Mouse (Mus musculus) myocyte (in vitro differentiated cells): ENCODE measurements around the gene Tox4. TPM values are rescaled to one million over a fixed set of nuclear protein-coding genes. Genes with fewer than 3 reads are reported as not detected.

Experiments
- H3K27me3 ChIP-seq: one replicate; pipeline ENCODE4 v1.6.1; 2011; ENCODE audit not compliant: control insufficient read depth, insufficient read depth, insufficient read length
- H3K36me3 ChIP-seq: one replicate; pipeline ENCODE4 v1.6.1; 2011; ENCODE audit not compliant: control insufficient read depth, insufficient read depth
- H3K4me2 ChIP-seq: one replicate; pipeline ENCODE4 v1.6.1; 2011; ENCODE audit warnings: low read depth, control low read depth
- H3K4me3 ChIP-seq: one replicate; pipeline ENCODE4 v1.5.1; 2011; ENCODE audit warnings: mild to moderate bottlenecking, control low read depth, moderate library complexity
- H3K79me2 ChIP-seq: one replicate; pipeline ENCODE4 v1.6.1; 2011; ENCODE audit not compliant: control insufficient read depth, insufficient read depth
- H3ac ChIP-seq: one replicate; pipeline ENCODE4 v1.6.1; 2011; ENCODE audit not compliant: control insufficient read depth, insufficient read length
- CEBPB ChIP-seq: IDR thresholded peaks from 2 replicates; pipeline ENCODE4 v1.6.1; 2011; ENCODE audit warnings: mild to moderate bottlenecking, moderate library complexity; ENCODE audit not compliant: poor library complexity, insufficient read depth, severe bottlenecking
- E2F4 ChIP-seq: IDR thresholded peaks from one replicate; pipeline ENCODE4 v1.6.1; 2011; ENCODE audit warnings: mild to moderate bottlenecking, control low read depth, moderate library complexity; ENCODE audit not compliant: insufficient read depth
- MAX ChIP-seq: IDR thresholded peaks from one replicate; pipeline ENCODE4 v1.6.1; 2011; ENCODE audit warnings: low read depth, mild to moderate bottlenecking, control low read depth
- MYOD1 ChIP-seq, 3 experiments: IDR thresholded peaks; one replicate each; pipeline ENCODE4 v1.6.1; 2011; ENCODE audit warnings: control low read depth in 2 of 3, low read depth in 2 of 3, mild to moderate bottlenecking in 2 of 3, moderate library complexity in 1 of 3; ENCODE audit not compliant: insufficient read length in 2 of 3, control insufficient read depth in 1 of 3
- MYOG ChIP-seq, 3 experiments: IDR thresholded peaks; one replicate each; pipeline ENCODE4 v1.6.1; 2011; ENCODE audit warnings: control low read depth in 2 of 3, low read depth in 2 of 3, mild to moderate bottlenecking in 2 of 3; ENCODE audit not compliant: insufficient read length in 2 of 3, control insufficient read depth in 1 of 3, insufficient read depth in 1 of 3
- POLR2A ChIP-seq: IDR thresholded peaks from one replicate; pipeline ENCODE4 v1.6.1; 2011; ENCODE audit warnings: low read depth, mild to moderate bottlenecking, control low read depth, moderate library complexity; ENCODE audit not compliant: insufficient read length
- POLR2AphosphoS2 ChIP-seq: IDR thresholded peaks from one replicate; pipeline ENCODE4 v1.6.1; 2011; ENCODE audit warnings: low read depth, control low read depth; ENCODE audit not compliant: insufficient read length
- REST ChIP-seq: IDR thresholded peaks from one replicate; pipeline ENCODE4 v1.6.1; 2011; ENCODE audit warnings: mild to moderate bottlenecking, control low read depth, moderate library complexity; ENCODE audit not compliant: insufficient read depth, insufficient read length
- SRF ChIP-seq: IDR thresholded peaks from one replicate; pipeline ENCODE4 v1.6.1; 2011; ENCODE audit warnings: low read depth; ENCODE audit not compliant: control insufficient read depth, insufficient read length
- TCF12 ChIP-seq: IDR thresholded peaks from one replicate; pipeline ENCODE4 v1.6.1; 2011; ENCODE audit warnings: mild to moderate bottlenecking, control low read depth; ENCODE audit not compliant: poor library complexity, insufficient read depth, severe bottlenecking
- TCF3 ChIP-seq: IDR thresholded peaks from one replicate; pipeline ENCODE4 v1.6.1; 2011; ENCODE audit warnings: low read depth, control low read depth; ENCODE audit not compliant: insufficient read length
- USF1 ChIP-seq: IDR thresholded peaks from one replicate; pipeline ENCODE4 v1.6.1; 2011; ENCODE audit warnings: low read depth, mild to moderate bottlenecking, control low read depth, moderate library complexity
- polyA plus RNA-seq: library from polyadenylated mRNA; unstranded; fragments of >200 nt; fragmentation: generic; extraction: Trizol; gene quantifications from one replicate; pipeline ENCODE4 v1.2.1, GENCODE M21; 2012; ENCODE audit warnings: missing spikeins

Gene Tox4
- polyA plus RNA-seq, 1 experiment, result 26.8 TPM

DNA sequence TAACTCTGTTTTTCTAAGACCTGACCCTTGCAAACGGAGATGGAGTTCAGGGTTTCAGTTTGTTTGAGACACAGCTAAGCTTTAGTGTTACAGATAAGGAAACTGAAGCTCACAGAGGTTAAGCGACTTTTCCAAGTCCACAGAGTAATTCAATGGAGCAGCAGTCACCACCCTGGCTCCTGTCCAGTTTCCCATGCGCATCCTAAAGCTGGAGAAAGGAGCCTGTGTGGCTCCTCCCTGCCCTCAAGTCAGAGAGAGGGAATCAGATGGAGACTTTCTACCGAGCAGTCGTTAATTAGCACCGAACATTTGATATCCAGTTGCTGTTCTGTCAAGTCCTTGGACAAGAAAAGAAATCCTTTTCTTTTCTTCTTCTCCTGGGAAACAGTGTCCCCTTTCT lies 40.4 kb downstream of the Tox4 start:
- Histone ChIP-seq H3K4me3 (no peak overlapping the region), H3ac (no peak overlapping the region), H3K36me3 (no peaks in the 10 kb centered on the region), H3K79me2 (no peaks in the 10 kb centered on the region), H3K27me3 (peaks cover 19% of the 10 kb centered on the region), H3K4me2 (peak overlapping the region; percentile 12)
- TF ChIP-seq TCF3 (no peak), SRF (no peak)

DNA sequence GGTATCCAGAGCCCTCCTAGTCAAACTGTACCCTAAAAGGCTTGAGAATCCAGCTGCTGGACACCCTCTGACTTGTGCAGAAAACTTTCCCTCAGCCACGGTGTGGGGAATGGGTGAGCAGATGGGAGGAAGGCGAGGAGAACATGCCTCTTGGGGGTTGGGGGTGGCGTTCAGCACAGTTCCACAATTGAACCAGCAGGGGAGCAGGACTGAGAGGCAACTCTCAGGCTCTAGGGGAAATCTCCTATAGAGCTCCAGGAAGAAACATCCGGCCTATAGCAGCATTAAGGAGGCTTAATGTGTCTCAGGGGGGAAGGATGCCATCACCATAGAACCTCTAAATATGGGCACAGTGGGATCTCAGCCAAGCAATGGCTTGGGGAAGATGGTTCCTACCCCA lies 46.9 kb downstream of the Tox4 start:
- Histone ChIP-seq H3K79me2 (no peaks in the 10 kb centered on the region), H3K4me2 (no peak overlapping the region), H3ac (no peak overlapping the region), H3K36me3 (no peaks in the 10 kb centered on the region), H3K4me3 (no peak overlapping the region), H3K27me3 (peaks cover 44% of the 10 kb centered on the region)
- TF ChIP-seq POLR2A, result no peak
- TF ChIP-seq REST, result no peak
- no peak for TF ChIP-seq USF1

DNA sequence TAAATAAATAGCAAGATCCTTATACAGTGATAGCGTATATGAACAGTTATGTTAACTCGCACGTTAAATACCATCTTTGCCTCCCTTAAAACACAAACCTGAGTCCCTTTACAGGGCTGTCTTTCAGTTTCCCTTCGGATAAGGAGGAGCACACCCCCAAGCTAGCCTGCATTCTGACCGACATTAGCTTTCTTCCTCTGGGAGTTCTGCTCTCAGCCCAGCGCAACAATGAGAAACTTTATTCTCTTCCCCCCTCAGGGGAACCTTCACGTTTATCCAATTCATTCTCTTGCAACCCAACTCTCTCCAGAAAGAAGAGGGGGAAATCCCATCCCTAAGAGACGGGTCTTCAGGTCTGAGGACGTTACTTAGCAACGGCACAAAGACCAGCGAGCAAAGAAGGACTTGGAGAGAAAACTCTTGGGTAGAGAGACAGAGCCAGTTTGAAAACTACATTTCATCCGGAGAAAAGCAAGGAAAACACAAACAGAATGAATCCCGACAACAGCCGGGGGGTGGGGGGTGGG lies 48.5 kb downstream of the Tox4 start:
- Histone ChIP-seq H3ac (no peak overlapping the region), H3K79me2 (no peaks in the 10 kb centered on the region), H3K36me3 (no peaks in the 10 kb centered on the region), H3K4me2 (no peak overlapping the region), H3K27me3 (peaks cover 47% of the 10 kb centered on the region), H3K4me3 (no peak overlapping the region)
- no peak for TF ChIP-seq TCF12
- no peak for TF ChIP-seq MYOD1 (IDR thresholded peaks at IDR 0.05; ENCODE audit: control insufficient read depth in 1 of 3, insufficient read length in 2 of 3, low read depth in 2 of 3)
- TF ChIP-seq REST, result no peak
- no peak for TF ChIP-seq POLR2A
- no peak for TF ChIP-seq E2F4
- TF ChIP-seq USF1, result no peak

DNA sequence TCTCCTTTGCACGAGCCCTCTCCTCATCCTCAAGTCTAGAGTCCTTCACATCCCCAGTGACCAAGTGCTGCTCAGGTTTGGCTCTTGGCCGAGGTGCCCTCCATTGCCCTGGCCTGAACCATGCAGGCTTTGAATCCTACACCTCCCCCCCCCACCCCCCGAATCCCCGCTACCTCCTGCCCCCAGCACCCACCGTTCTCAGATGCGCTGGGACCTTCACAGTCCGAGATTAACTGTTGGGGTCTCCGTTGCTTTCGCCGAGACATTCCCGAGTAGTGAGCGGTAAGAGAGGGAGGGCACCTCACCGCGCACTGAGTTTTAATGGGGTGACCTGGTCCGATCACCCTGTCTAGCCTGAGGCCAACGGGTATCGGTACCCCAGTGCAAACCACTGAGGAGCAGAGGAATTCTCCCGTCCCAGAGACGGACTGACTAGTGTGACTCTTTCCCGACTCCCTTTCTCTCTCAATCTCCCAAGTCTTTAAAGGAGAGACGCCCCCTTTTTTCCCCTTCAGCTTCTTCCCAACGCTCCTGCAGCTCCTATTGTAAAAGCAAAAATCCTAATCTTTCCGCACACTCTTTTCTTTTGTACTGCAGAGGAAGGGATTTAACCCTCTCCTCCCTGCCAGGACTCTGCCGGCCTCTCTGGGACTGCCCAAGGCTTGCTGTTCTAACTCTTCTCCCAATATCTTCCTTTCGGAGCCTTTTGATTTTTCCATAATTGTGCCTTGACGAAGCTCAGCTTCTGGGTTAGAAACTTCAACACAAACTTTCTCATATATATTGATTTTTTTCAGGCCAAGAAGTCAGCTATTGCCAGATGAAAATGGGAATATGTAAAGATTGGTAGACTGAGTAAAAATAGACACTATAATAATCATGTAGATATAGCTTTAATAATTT lies 49.2 kb downstream of the Tox4 start, which contains the start of gene Sall2:
Gene Sall2 (minus strand): TSS at position 853 of the 903 bp plus-strand sequence.
- Histone ChIP-seq H3K36me3 (no peaks in the 10 kb centered on the region), H3K27me3 (peaks cover 44% of the 10 kb centered on the region), H3K4me3 (no peak within 1 kb of the TSS), H3K4me2 (no peak within 1 kb of the TSS), H3K79me2 (no peaks in the 10 kb centered on the region), H3ac (no peak within 1 kb of the TSS)
- TF ChIP-seq MYOD1 (IDR thresholded peaks at IDR 0.05; ENCODE audit: control insufficient read depth in 1 of 3, insufficient read length in 2 of 3, low read depth in 2 of 3) (no peak), REST (no peak), TCF3 (no peak), SRF (no peak), MAX (no peak), POLR2AphosphoS2 (no peak), POLR2A (no peak), TCF12 (no peak), E2F4 (no peak), MYOG (IDR thresholded peaks at IDR 0.05; ENCODE audit: control insufficient read depth in 1 of 3, insufficient read depth in 1 of 3, insufficient read length in 2 of 3, low read depth in 2 of 3) (no peak), CEBPB (no peak), USF1 (no peak)

DNA sequence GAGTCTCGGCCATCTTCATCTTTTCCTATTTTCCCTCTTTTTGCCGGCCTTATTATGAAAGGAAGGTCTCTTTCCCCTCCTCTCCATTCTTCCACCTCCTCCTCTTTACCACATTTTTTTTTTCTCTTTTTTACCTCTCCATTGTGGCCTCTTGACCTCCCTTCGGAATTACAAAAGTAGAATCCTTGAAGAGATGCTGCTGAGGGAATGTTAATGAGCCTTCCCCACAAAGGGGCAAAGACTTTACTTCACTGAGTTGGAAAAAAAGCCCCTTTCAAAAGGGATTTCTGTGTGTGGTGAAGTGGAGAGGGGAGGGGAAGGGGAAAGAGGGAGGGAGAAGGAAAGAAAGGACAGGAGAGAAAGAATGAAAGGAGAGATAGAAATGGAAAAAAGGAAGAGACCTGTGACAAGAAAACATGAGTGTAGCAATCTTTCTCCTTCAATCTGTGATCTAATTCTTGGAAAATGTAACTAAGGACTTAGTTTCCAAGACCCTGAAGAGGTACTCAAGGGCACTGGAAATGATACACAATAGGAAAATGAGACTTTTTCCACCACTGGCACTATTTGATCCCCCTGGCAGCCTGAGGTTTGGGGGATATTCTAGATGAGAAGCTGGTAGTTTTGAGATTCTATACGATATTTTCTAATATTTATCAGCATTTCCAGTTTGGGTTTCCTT lies 52.3 kb downstream of the Tox4 start:
- Histone ChIP-seq H3ac (no peak overlapping the region), H3K36me3 (no peaks in the 10 kb centered on the region), H3K27me3 (peaks cover 43% of the 10 kb centered on the region), H3K4me3 (no peak overlapping the region), H3K79me2 (no peaks in the 10 kb centered on the region), H3K4me2 (no peak overlapping the region)
- TF ChIP-seq USF1 (no peak), MYOG (IDR thresholded peaks at IDR 0.05; ENCODE audit: control insufficient read depth in 1 of 3, insufficient read depth in 1 of 3, insufficient read length in 2 of 3, low read depth in 2 of 3) (no peak), MYOD1 (IDR thresholded peaks at IDR 0.05; ENCODE audit: control insufficient read depth in 1 of 3, insufficient read length in 2 of 3, low read depth in 2 of 3) (no peak), SRF (no peak), TCF3 (no peak)
